Mouse (Mus musculus): ENCODE results near the gene Rnf38. TPM values are rescaled to one million over a fixed set of nuclear protein-coding genes. Genes with fewer than 3 reads are reported as not detected.

Rnf38 gene
- total RNA-seq, 1 experiment: 19.6 TPM

- in situ Hi-C loops (cut with MboI; ENCODE audit: low sequenced_read_pairs in 2 of 2, unreplicated experiment in 2 of 2): no loop called here
- H3K36me3 ChIP-seq (ENCODE audit: control insufficient read depth, insufficient read depth, low read length, poor library complexity, severe bottlenecking): no peaks in the 10 kb centered on the region
- no peak for DNase-seq (ENCODE audit: low read depth, low spot score)
- no peaks in the 10 kb centered on the region for H3K9me3 ChIP-seq (ENCODE audit: control insufficient read depth, insufficient read depth, low read depth, low read length)
- H3K4me1 ChIP-seq (ENCODE audit: control insufficient read depth in 2 of 2, insufficient read depth in 2 of 2, low read length in 2 of 2, poor library complexity in 1 of 2): no peaks in the 10 kb centered on the region
- no peak for TF ChIP-seq ZNF384 (IDR thresholded peaks at IDR 0.05; ENCODE audit: low read depth, low read length)
- no peak for TF ChIP-seq CHD2 (IDR thresholded peaks at IDR 0.05; ENCODE audit: low read depth, low read length)
- TF ChIP-seq HCFC1 (IDR thresholded peaks at IDR 0.05; ENCODE audit: borderline replicate concordance, insufficient read depth, low read length): no peak
- no peak for TF ChIP-seq ZC3H11A (IDR thresholded peaks at IDR 0.05; ENCODE audit: borderline replicate concordance, low read depth, low read length)
- TF ChIP-seq MAFK (IDR thresholded peaks at IDR 0.05; ENCODE audit: insufficient read depth, low read depth, low read length): no peak
- no peak overlapping the region for H3K27ac ChIP-seq (ENCODE audit: insufficient read depth, low read depth, low read length, poor library complexity, severe bottlenecking)
- no peak overlapping the region for H3K4me3 ChIP-seq (ENCODE audit: insufficient read depth in 1 of 2, low read depth in 1 of 2, low read length in 2 of 2, poor library complexity in 1 of 2, severe bottlenecking in 1 of 2)
- no peak overlapping the region for H3K9ac ChIP-seq (ENCODE audit: insufficient read depth, low read depth, low read length, poor library complexity, severe bottlenecking)
These were observed 141.2 kb downstream of the Rnf38 start for GRCm38 (mm10) chr4:44092359-44092758.

DNA sequence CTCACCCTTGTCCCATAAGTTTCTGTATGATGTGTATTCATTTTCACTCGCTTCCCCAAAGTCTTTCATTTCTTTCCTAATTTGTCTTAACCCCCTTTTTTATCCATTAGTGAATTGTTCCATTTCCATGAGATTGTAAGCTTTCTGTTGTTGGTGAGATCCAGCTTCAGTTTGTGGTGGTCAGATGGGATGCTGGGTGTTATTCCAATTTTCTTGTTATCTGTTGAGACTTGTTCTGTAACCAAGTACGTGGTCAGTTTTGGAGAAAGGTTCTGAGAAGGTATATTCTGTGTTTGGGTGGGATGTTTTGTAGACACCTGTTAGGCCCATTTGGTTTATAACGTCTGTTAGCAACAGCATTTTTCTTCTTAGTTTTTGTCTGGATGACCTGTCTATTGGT is 148.0 kb downstream of the Rnf38 start:
- no peak overlapping the region for H3K9ac ChIP-seq (ENCODE audit: insufficient read depth, low read depth, low read length, poor library complexity, severe bottlenecking)
- H3K27ac ChIP-seq (ENCODE audit: insufficient read depth, low read depth, low read length, poor library complexity, severe bottlenecking): no peak overlapping the region
- no peak overlapping the region for H3K4me3 ChIP-seq (ENCODE audit: insufficient read depth in 1 of 2, low read depth in 1 of 2, low read length in 2 of 2, poor library complexity in 1 of 2, severe bottlenecking in 1 of 2)
- DNase-seq (ENCODE audit: low read depth, low spot score): no peak
- no peak for TF ChIP-seq HCFC1 (IDR thresholded peaks at IDR 0.05; ENCODE audit: borderline replicate concordance, insufficient read depth, low read length)
- no peak for TF ChIP-seq CHD2 (IDR thresholded peaks at IDR 0.05; ENCODE audit: low read depth, low read length)
- TF ChIP-seq ZC3H11A (IDR thresholded peaks at IDR 0.05; ENCODE audit: borderline replicate concordance, low read depth, low read length): no peak
- TF ChIP-seq MAFK (IDR thresholded peaks at IDR 0.05; ENCODE audit: insufficient read depth, low read depth, low read length): no peak
- TF ChIP-seq ZNF384 (IDR thresholded peaks at IDR 0.05; ENCODE audit: low read depth, low read length): no peak
- no peaks in the 10 kb centered on the region for H3K9me3 ChIP-seq (ENCODE audit: control insufficient read depth, insufficient read depth, low read depth, low read length)
- peaks cover 0 to 4% of the 10 kb centered on the region in 2 experiments; a peak in 1 of 4 replicates for H3K4me1 ChIP-seq (ENCODE audit: control insufficient read depth in 2 of 2, insufficient read depth in 2 of 2, low read length in 2 of 2, poor library complexity in 1 of 2)
- in situ Hi-C loops (cut with MboI; ENCODE audit: low sequenced_read_pairs in 2 of 2, unreplicated experiment in 2 of 2): no loop called here
- H3K36me3 ChIP-seq (ENCODE audit: control insufficient read depth, insufficient read depth, low read length, poor library complexity, severe bottlenecking): no peaks in the 10 kb centered on the region

DNA sequence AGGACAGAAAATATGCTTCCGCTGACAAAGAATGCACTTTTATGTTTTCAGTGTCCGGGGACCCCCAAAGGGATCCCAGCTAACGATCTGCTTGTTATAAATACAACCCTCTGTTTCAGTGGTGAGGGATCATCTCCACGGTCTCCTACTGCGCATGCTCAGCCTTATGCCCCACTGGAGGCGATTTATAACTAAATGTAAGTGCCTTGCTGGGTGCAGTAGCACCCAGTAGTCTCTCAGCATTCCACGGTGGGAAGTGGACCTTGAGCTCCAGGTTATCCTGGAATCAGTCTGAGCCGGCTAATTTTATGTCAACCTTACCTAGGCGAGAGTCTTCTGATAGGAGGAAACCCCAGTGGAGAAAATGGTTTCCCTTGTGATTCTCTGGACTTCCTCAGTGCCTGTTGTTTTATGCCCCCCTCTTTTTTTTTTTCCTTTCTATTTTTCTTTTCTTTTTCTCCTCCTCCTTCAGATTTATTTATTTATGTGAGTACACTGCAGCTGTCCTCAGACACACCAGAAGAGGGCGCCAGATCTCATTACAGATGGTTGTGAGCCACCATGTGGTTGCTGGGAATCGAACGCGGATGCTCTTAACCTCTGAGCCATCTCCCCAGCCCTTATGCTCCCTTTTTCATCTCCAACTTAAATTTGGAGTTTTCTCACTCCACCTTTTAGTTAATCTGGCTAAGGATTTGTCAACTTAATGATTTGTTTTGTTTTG is 148.8 kb downstream of the Rnf38 start:
- in situ Hi-C loops (cut with MboI; ENCODE audit: low sequenced_read_pairs in 2 of 2, unreplicated experiment in 2 of 2): no loop called here
- Histone ChIP-seq H3K4me3 (ENCODE audit: insufficient read depth in 1 of 2, low read depth in 1 of 2, low read length in 2 of 2, poor library complexity in 1 of 2, severe bottlenecking in 1 of 2) (no peak overlapping the region), H3K9me3 (ENCODE audit: control insufficient read depth, insufficient read depth, low read depth, low read length) (no peaks in the 10 kb centered on the region), H3K27ac (ENCODE audit: insufficient read depth, low read depth, low read length, poor library complexity, severe bottlenecking) (no peak overlapping the region), H3K9ac (ENCODE audit: insufficient read depth, low read depth, low read length, poor library complexity, severe bottlenecking) (no peak overlapping the region), H3K36me3 (ENCODE audit: control insufficient read depth, insufficient read depth, low read length, poor library complexity, severe bottlenecking) (no peaks in the 10 kb centered on the region), H3K4me1 (ENCODE audit: control insufficient read depth in 2 of 2, insufficient read depth in 2 of 2, low read length in 2 of 2, poor library complexity in 1 of 2) (peaks cover 0 to 4% of the 10 kb centered on the region in 2 experiments; a peak in 1 of 4 replicates)
- TF ChIP-seq HCFC1 (IDR thresholded peaks at IDR 0.05; ENCODE audit: borderline replicate concordance, insufficient read depth, low read length) (no peak), ZC3H11A (IDR thresholded peaks at IDR 0.05; ENCODE audit: borderline replicate concordance, low read depth, low read length) (no peak), ZNF384 (IDR thresholded peaks at IDR 0.05; ENCODE audit: low read depth, low read length) (no peak), CHD2 (IDR thresholded peaks at IDR 0.05; ENCODE audit: low read depth, low read length) (no peak), MAFK (IDR thresholded peaks at IDR 0.05; ENCODE audit: insufficient read depth, low read depth, low read length) (no peak)
- no peak for DNase-seq (ENCODE audit: low read depth, low spot score)

- no peak for DNase-seq (ENCODE audit: low read depth, low spot score)
- in situ Hi-C loops (cut with MboI; ENCODE audit: low sequenced_read_pairs in 2 of 2, unreplicated experiment in 2 of 2): no loop called here
- H3K9ac ChIP-seq (ENCODE audit: insufficient read depth, low read depth, low read length, poor library complexity, severe bottlenecking): no peak within 1 kb of the TSS
These were observed 149.6 kb downstream of the Rnf38 start, which contains the start of gene Gne for GRCm38 (mm10) chr4:44083945-44084344. Gene Gne (minus strand): TSS chr4:44084177.

More at GRCm38 (mm10) chr4:44083945-44084344, 149.6 kb downstream of the Rnf38 start, which contains the start of gene Gne:
- H3K4me1 ChIP-seq (ENCODE audit: control insufficient read depth in 2 of 2, insufficient read depth in 2 of 2, low read length in 2 of 2, poor library complexity in 1 of 2): peaks cover 0 to 4% of the 10 kb centered on the region in 2 experiments; a peak in 1 of 4 replicates
- H3K4me3 ChIP-seq (ENCODE audit: insufficient read depth in 1 of 2, low read depth in 1 of 2, low read length in 2 of 2, poor library complexity in 1 of 2, severe bottlenecking in 1 of 2): no peak within 1 kb of the TSS
- TF ChIP-seq MAFK (IDR thresholded peaks at IDR 0.05; ENCODE audit: insufficient read depth, low read depth, low read length): no peak
- no peak for TF ChIP-seq HCFC1 (IDR thresholded peaks at IDR 0.05; ENCODE audit: borderline replicate concordance, insufficient read depth, low read length)
- no peak for TF ChIP-seq CHD2 (IDR thresholded peaks at IDR 0.05; ENCODE audit: low read depth, low read length)
- no peak for TF ChIP-seq ZC3H11A (IDR thresholded peaks at IDR 0.05; ENCODE audit: borderline replicate concordance, low read depth, low read length)
- no peak for TF ChIP-seq ZNF384 (IDR thresholded peaks at IDR 0.05; ENCODE audit: low read depth, low read length)
- no peaks in the 10 kb centered on the region for H3K36me3 ChIP-seq (ENCODE audit: control insufficient read depth, insufficient read depth, low read length, poor library complexity, severe bottlenecking)
- H3K9me3 ChIP-seq (ENCODE audit: control insufficient read depth, insufficient read depth, low read depth, low read length): no peaks in the 10 kb centered on the region
- H3K27ac ChIP-seq (ENCODE audit: insufficient read depth, low read depth, low read length, poor library complexity, severe bottlenecking): no peak within 1 kb of the TSS
